Mouse (Mus musculus): ENCODE data around the gene Ggps1. TPM values are rescaled to one million over a fixed set of nuclear protein-coding genes. Genes with fewer than 3 reads are reported as not detected.
"Not testable (repeated sequence)": the region's sequence is repeated elsewhere in the genome, so short reads cannot be mapped to it uniquely, and the experiment has no call there.

Ggps1 gene
- polyA plus RNA-seq, 2 experiments: 35.9 to 48.2 TPM

- WGBS: 95% methylated on average over 6 of the region's 6 CpGs
- Histone ChIP-seq H3K9me3 (ENCODE audit: control insufficient read depth, low read length) (no peaks in the 10 kb centered on the region), H3K4me3 (replicated peaks; ENCODE audit: low read length) (no peak overlapping the region), H3K27ac (replicated peaks; ENCODE audit: low read depth, low read length) (no peak overlapping the region), H3K4me1 (ENCODE audit: control insufficient read depth, insufficient read depth, low read length) (no peaks in the 10 kb centered on the region), H3K36me3 (ENCODE audit: control insufficient read depth, insufficient read depth, low read length) (peaks cover 31% of the 10 kb centered on the region), H3K4me2 (replicated peaks; ENCODE audit: low read depth, low read length, severe bottlenecking) (no peak overlapping the region), H3K9ac (ENCODE audit: low read depth, low read length, severe bottlenecking) (no peak overlapping the region), H3K27me3 (ENCODE audit: control insufficient read depth, insufficient read depth, low read length) (no peaks in the 10 kb centered on the region)
- DNase-seq (ENCODE audit: low spot score) (no peak), ATAC-seq (ENCODE audit: low FRiP score, low read depth) (no peak)
- TF ChIP-seq POLR2A (IDR thresholded peaks at IDR 0.05; ENCODE audit: borderline replicate concordance, extremely low read depth, insufficient read depth, insufficient read length): no peak
These were observed 37.0 kb downstream of the Ggps1 start for GRCm38 (mm10) chr13:14026154-14026820.

- H3K9ac ChIP-seq (ENCODE audit: low read depth, low read length, severe bottlenecking): no peak overlapping the region
- H3K4me3 ChIP-seq (replicated peaks; ENCODE audit: low read length): no peak overlapping the region
- ATAC-seq (ENCODE audit: low FRiP score, low read depth): no peak
- H3K9me3 ChIP-seq (ENCODE audit: control insufficient read depth, low read length): no peaks in the 10 kb centered on the region
- H3K4me1 ChIP-seq (ENCODE audit: control insufficient read depth, insufficient read depth, low read length): no peaks in the 10 kb centered on the region
- H3K36me3 ChIP-seq (ENCODE audit: control insufficient read depth, insufficient read depth, low read length): peaks cover 31% of the 10 kb centered on the region
- no peaks in the 10 kb centered on the region for H3K27me3 ChIP-seq (ENCODE audit: control insufficient read depth, insufficient read depth, low read length)
- no peak overlapping the region for H3K4me2 ChIP-seq (replicated peaks; ENCODE audit: low read depth, low read length, severe bottlenecking)
- no peak overlapping the region for H3K27ac ChIP-seq (replicated peaks; ENCODE audit: low read depth, low read length)
- DNase-seq (ENCODE audit: low spot score): no peak
- 87% methylated on average over 6 of the region's 6 CpGs for WGBS
- TF ChIP-seq POLR2A (IDR thresholded peaks at IDR 0.05; ENCODE audit: borderline replicate concordance, extremely low read depth, insufficient read depth, insufficient read length): no peak
These were observed 37.7 kb downstream of the Ggps1 start for GRCm38 (mm10) chr13:14025554-14025953.

GRCm38 (mm10) chr13:14021417-14021816 is 41.9 kb downstream of the Ggps1 start:
- not testable (repeated sequence) for H3K9me3 ChIP-seq (ENCODE audit: control insufficient read depth, low read length); H3K27me3 ChIP-seq (ENCODE audit: control insufficient read depth, insufficient read depth, low read length); DNase-seq (ENCODE audit: low spot score); H3K4me1 ChIP-seq (ENCODE audit: control insufficient read depth, insufficient read depth, low read length); H3K9ac ChIP-seq (ENCODE audit: low read depth, low read length, severe bottlenecking); ATAC-seq (ENCODE audit: low FRiP score, low read depth); H3K4me2 ChIP-seq (replicated peaks; ENCODE audit: low read depth, low read length, severe bottlenecking); H3K4me3 ChIP-seq (replicated peaks; ENCODE audit: low read length); H3K27ac ChIP-seq (replicated peaks; ENCODE audit: low read depth, low read length)
- WGBS: 81% methylated on average over 5 of the region's 12 CpGs
- H3K36me3 ChIP-seq (ENCODE audit: control insufficient read depth, insufficient read depth, low read length): peaks cover 24% of the 10 kb centered on the region

GRCm38 (mm10) chr13:14018852-14019251 is 44.4 kb downstream of the Ggps1 start:
- no peak overlapping the region for H3K27ac ChIP-seq (replicated peaks; ENCODE audit: low read depth, low read length)
- DNase-seq (ENCODE audit: low spot score) (no peak), ATAC-seq (ENCODE audit: low FRiP score, low read depth) (no peak)
- peaks cover 36% of the 10 kb centered on the region for H3K36me3 ChIP-seq (ENCODE audit: control insufficient read depth, insufficient read depth, low read length)
- H3K4me1 ChIP-seq (ENCODE audit: control insufficient read depth, insufficient read depth, low read length): no peaks in the 10 kb centered on the region
- 94% methylated on average over 3 of the region's 3 CpGs for WGBS
- H3K27me3 ChIP-seq (ENCODE audit: control insufficient read depth, insufficient read depth, low read length): no peaks in the 10 kb centered on the region
- H3K9me3 ChIP-seq (ENCODE audit: control insufficient read depth, low read length): no peaks in the 10 kb centered on the region
- H3K9ac ChIP-seq (ENCODE audit: low read depth, low read length, severe bottlenecking): no peak overlapping the region
- no peak overlapping the region for H3K4me3 ChIP-seq (replicated peaks; ENCODE audit: low read length)
- H3K4me2 ChIP-seq (replicated peaks; ENCODE audit: low read depth, low read length, severe bottlenecking): no peak overlapping the region
- no peak for TF ChIP-seq POLR2A (IDR thresholded peaks at IDR 0.05; ENCODE audit: borderline replicate concordance, extremely low read depth, insufficient read depth, insufficient read length)

GRCm38 (mm10) chr13:14018283-14018682 is 45.0 kb downstream of the Ggps1 start:
- H3K36me3 ChIP-seq (ENCODE audit: control insufficient read depth, insufficient read depth, low read length): peaks cover 39% of the 10 kb centered on the region
- no peak for ATAC-seq (ENCODE audit: low FRiP score, low read depth)

GRCm38 (mm10) chr13:14015609-14016008 is 47.7 kb downstream of the Ggps1 start:
- Histone ChIP-seq H3K4me3 (replicated peaks; ENCODE audit: low read length) (no peak overlapping the region), H3K9ac (ENCODE audit: low read depth, low read length, severe bottlenecking) (no peak overlapping the region), H3K36me3 (ENCODE audit: control insufficient read depth, insufficient read depth, low read length) (peaks cover 62% of the 10 kb centered on the region), H3K4me2 (replicated peaks; ENCODE audit: low read depth, low read length, severe bottlenecking) (no peak overlapping the region), H3K4me1 (ENCODE audit: control insufficient read depth, insufficient read depth, low read length) (no peaks in the 10 kb centered on the region), H3K27ac (replicated peaks; ENCODE audit: low read depth, low read length) (no peak overlapping the region), H3K27me3 (ENCODE audit: control insufficient read depth, insufficient read depth, low read length) (no peaks in the 10 kb centered on the region), H3K9me3 (ENCODE audit: control insufficient read depth, low read length) (no peaks in the 10 kb centered on the region)
- ATAC-seq (ENCODE audit: low FRiP score, low read depth) (no peak), DNase-seq (ENCODE audit: low spot score) (no peak)
- no peak for TF ChIP-seq POLR2A (IDR thresholded peaks at IDR 0.05; ENCODE audit: borderline replicate concordance, extremely low read depth, insufficient read depth, insufficient read length)
- WGBS: 94% methylated on average over 6 of the region's 6 CpGs

More at GRCm38 (mm10) chr13:14018283-14018682, 45.0 kb downstream of the Ggps1 start:
- Histone ChIP-seq H3K4me2 (replicated peaks; ENCODE audit: low read depth, low read length, severe bottlenecking) (no peak overlapping the region), H3K9me3 (ENCODE audit: control insufficient read depth, low read length) (no peaks in the 10 kb centered on the region), H3K4me3 (replicated peaks; ENCODE audit: low read length) (no peak overlapping the region), H3K27ac (replicated peaks; ENCODE audit: low read depth, low read length) (no peak overlapping the region), H3K9ac (ENCODE audit: low read depth, low read length, severe bottlenecking) (no peak overlapping the region), H3K27me3 (ENCODE audit: control insufficient read depth, insufficient read depth, low read length) (no peaks in the 10 kb centered on the region), H3K4me1 (ENCODE audit: control insufficient read depth, insufficient read depth, low read length) (no peaks in the 10 kb centered on the region)
- TF ChIP-seq POLR2A (IDR thresholded peaks at IDR 0.05; ENCODE audit: borderline replicate concordance, extremely low read depth, insufficient read depth, insufficient read length): no peak
- DNase-seq (ENCODE audit: low spot score): no peak
